Mouse (Mus musculus) NIH3T3 (cell line): Measurements from ENCODE around the gene Vmn1r127.
"Not testable (repeated sequence)": the region's sequence is repeated elsewhere in the genome, so short reads cannot be mapped to it uniquely, and the experiment has no call there.

Source experiments
- DNase-seq: peaks from one replicate; pipeline ENCODE4 v3.0.0-alpha.2; 2012; ENCODE audit warnings: low read depth

The Vmn1r127 gene

GRCm38 (mm10) chr7:21319761-21320160, at the start of gene Vmn1r127:
Gene Vmn1r127 (minus strand): TSS chr7:21319861.
- not testable (repeated sequence) for DNase-seq

- DNase-seq = not testable (repeated sequence)
Measured at GRCm38 (mm10) chr7:21361191-21361590, 41.5 kb upstream of the Vmn1r127 start, which contains the start of gene Vmn1r129. Gene Vmn1r129 (minus strand): TSS chr7:21361291.

- DNase-seq = not testable (repeated sequence)
Measured at GRCm38 (mm10) chr7:21349073-21349472, 29.4 kb upstream of the Vmn1r127 start, which contains the start of gene Vmn1r128. Gene Vmn1r128 (plus strand): TSS chr7:21349373.

DNA sequence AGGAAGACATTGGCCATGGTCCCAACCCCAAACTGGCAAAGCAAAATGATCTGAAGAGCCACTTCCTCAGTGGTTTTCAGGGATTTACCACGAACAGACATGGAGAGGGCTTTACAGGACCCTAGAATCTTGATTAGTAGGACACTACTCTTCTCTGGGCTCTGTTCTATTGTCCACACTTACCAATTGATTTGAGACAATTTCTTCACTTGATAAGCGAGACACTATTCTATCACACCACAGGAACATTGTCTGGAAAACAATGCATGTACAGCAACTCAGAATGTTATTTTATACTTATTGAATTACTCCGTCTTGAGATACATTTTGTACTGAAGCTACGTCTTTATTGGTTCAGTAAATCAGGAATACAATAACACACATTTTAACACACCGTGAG, 18.3 kb downstream of the Vmn1r127 start, which contains the start of gene Vmn1r126:
Gene Vmn1r126 (minus strand): TSS at position 101 of the 400 bp plus-strand sequence.
- DNase-seq = not testable (repeated sequence)

DNA sequence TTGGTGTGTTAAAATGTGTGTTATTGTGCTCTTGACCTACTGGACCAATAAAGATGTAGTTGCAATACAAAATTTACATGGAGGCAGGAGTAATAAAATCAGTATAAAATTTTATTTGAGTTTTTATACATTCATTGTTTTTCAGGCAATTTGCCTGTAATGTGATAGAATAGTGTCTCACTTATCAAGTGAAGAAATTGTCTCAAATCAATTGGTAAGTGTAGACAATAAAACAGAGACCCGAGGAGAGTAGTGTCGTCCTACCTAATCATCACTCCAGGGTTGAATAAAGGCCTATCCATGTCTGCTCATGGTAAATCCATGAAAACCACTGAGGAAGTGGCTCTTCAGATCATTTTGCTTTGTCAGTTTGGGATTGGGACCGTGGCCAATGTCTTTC, 47.8 kb downstream of the Vmn1r127 start, which contains the start of gene Vmn1r125:
Gene Vmn1r125 (plus strand): TSS at position 301 of the 400 bp plus-strand sequence.
- DNase-seq = not testable (repeated sequence)
